Mouse (Mus musculus) right cerebral cortex, postnatal 25 days (tissue): Measurements from ENCODE around the gene Olfr1283.
"Not testable (repeated sequence)": the region's sequence is repeated elsewhere in the genome, so short reads cannot be mapped to it uniquely, and the experiment has no call there.

Experiments
- DNase-seq: peaks from one replicate; pipeline ENCODE4 v3.0.0; 2022

Olfr1283 gene

DNA sequence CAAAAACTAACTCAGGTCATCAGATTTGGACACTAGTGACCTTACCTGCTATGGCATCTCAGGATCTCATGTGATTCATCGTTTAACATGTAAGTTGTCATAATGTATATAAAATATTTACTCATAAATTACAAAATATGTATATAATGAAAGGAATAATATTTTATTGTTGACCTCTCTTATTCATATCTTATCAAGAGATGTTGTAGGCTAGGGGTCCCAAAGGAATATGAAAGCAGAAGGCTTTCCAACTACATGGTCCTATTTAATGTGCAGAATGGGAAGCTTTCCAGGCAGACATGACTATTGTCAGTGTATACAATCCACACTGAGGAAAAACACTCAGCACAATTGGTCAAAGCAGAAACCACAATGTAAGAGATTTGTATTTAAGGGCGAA, at the start of gene Olfr1283:
Gene Olfr1283, plus strand, starts transcription at position 301 of the 400 bp plus-strand sequence.
- DNase-seq = no peak

DNA sequence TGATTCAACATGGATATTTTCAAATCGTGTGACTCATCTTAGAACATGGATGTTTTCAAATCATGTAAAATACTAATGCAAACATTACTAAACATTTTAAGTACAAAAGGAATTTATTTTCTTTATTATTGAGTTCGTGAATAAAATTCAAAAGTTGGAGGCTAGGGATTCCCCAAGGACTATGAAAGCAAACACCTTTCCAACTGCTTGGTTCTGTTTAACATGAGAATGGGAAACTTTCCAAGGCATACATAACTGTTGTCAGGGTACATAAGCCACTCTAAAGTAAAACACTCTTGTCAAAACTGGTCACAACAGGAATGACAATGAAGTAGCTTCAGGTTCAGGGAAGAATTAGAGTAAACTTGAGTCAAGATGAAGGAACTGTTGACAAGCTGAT, 40.4 kb upstream of the Olfr1283 start, which contains the start of gene Olfr1281:
Gene Olfr1281, plus strand, starts transcription at position 301 of the 400 bp plus-strand sequence.
- no peak for DNase-seq

DNA sequence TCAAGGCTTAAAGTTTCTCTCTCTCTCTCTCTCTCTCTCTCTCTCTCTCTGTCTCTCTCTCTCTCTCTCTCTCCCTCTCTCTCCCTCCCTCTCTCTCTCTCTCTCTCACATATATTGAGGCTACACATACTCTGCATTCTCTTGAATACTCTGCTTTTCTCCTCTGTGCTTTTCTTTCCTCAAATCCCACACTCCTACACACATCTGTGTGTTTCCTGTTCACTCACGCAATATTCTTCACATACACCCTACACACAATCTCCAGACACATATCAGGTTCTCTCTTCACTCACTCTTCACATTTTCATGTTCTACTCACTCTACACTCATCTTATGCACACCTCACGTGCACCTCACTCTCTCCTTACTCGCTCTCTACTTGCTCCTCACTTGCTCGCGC, 32.9 kb upstream of the Olfr1283 start:
- DNase-seq = not testable (repeated sequence)

DNA sequence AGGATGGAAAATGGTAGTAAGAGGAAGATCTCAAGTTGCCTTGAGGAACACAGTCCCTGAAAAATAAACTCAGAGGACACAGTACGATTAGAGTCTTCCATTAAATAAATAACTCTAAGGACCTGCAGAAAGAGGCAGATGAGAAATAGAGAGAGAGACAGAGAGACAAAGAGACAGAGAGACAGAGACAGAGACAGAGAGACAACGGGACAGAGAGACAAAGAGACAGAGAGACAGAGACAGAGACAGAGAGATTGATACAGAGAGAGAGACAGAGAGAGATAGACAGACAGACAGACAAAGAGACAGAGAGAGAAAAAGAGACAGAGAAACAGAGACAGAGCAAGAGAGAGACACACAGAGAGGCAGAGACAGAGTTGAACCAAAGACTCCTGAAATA, 30.6 kb upstream of the Olfr1283 start, which contains the start of gene Olfr1282:
Gene Olfr1282, minus strand, starts transcription at position 101 of the 400 bp plus-strand sequence.
- DNase-seq = no peak

DNA sequence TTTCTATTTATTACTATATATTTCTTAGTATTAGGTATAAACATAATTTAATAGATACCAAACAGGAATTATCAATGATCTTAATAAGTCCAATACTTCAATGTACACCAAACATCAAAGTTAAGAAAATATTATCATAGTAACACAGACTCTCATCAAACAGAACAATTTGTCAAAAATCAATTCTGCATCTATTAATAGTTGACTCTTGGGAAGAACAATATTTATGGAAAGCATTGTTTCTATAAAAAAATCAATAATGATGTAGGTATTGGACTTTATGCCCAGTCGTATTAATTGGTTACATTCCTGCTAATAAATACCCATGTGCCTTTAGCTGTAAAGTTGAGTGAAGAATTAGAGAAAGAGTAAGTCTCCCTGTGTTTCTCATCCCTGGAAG, 8.6 kb downstream of the Olfr1283 start, which contains the start of gene Olfr1284:
Gene Olfr1284, plus strand, starts transcription at position 301 of the 400 bp plus-strand sequence.
- DNase-seq = no peak
